Mouse (Mus musculus): ENCODE results near the gene Tm9sf2.

DNA sequence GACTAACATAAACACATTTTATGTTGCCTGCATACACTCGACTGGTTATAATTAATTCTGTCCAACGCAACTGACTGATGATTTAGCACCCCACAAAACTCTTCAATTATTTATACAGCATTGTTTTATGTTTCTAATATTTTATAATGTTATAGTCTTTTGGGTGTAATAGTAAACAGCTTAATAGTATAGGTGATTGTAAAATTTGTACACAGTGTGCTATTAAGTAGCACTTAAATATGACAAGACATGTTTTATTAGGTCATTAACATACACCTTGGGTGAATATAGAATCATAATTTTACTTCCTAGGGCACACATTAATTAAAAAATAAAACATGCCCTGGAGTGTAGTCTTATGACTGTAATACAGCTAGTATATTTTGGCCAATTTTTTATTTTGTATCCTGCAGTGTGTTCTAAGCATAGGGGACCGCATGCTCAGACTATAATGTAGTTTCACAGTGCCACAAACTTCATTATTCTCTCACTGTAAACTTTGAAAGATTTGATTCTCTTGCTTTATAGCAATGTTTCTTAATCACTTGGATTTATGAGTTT, 29.6 kb downstream of the Tm9sf2 start:
- TF ChIP-seq POLR2A (IDR thresholded peaks at IDR 0.05; ENCODE audit: borderline replicate concordance, control insufficient read depth, low read depth, low read length) (no peak), CTCF (IDR thresholded peaks at IDR 0.05; ENCODE audit: control insufficient read depth, insufficient read depth, low read length) (no peak)

All from bone marrow, adult 2 months (tissue).